Mouse (Mus musculus): ENCODE results near the gene Pold2.

DNA sequence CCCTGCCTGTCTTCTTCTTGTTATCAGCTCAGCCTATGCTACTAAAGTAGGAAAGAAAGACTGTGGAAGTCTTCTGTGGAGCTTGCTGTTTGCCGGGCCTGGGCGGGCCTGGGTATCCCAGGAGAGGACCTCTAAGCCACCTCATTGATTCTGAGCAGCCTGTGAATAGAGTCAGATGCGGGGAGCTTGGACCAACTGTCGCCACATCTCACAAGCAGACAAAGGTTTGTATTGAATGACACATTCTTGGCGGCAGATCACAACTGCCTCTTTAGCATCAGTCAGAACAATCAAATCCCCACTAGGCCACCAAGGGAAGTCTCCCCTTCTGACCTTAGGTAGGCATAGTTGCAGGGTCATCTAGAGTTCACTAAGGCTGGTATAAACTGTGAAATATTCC, 9.2 kb upstream of the Pold2 start:
- TF ChIP-seq CTCF (IDR thresholded peaks at IDR 0.05; ENCODE audit: low read depth, low read length) (no peak), EP300 (IDR thresholded peaks at IDR 0.05; ENCODE audit: insufficient read depth, low read depth, low read length) (no peak), POLR2A (IDR thresholded peaks at IDR 0.05; ENCODE audit: insufficient read depth, low read length) (no peak)

All from ES-Bruce4 (cell line).